Mouse (Mus musculus): Measurements from ENCODE around the gene Wfdc21.

- TF ChIP-seq CEBPB (IDR thresholded peaks at IDR 0.05; ENCODE audit: insufficient read depth, poor library complexity, severe bottlenecking) (no peak), USF1 (IDR thresholded peaks at IDR 0.05; ENCODE audit: low read depth) (no peak), POLR2A (IDR thresholded peaks at IDR 0.05; ENCODE audit: insufficient read length, low read depth) (no peak), E2F4 (IDR thresholded peaks at IDR 0.05; ENCODE audit: insufficient read depth) (no peak), MYOG (IDR thresholded peaks at IDR 0.05; ENCODE audit: control insufficient read depth in 1 of 3, insufficient read depth in 1 of 3, insufficient read length in 2 of 3, low read depth in 2 of 3) (no peak), TCF12 (IDR thresholded peaks at IDR 0.05; ENCODE audit: insufficient read depth, poor library complexity, severe bottlenecking) (no peak), MAX (IDR thresholded peaks at IDR 0.05; ENCODE audit: low read depth) (no peak), MYOD1 (IDR thresholded peaks at IDR 0.05; ENCODE audit: control insufficient read depth in 1 of 3, insufficient read length in 2 of 3, low read depth in 2 of 3) (no peak), POLR2AphosphoS2 (IDR thresholded peaks at IDR 0.05; ENCODE audit: insufficient read length, low read depth) (no peak)
Measured at GRCm38 (mm10) chr11:83796112-83796511, 49.4 kb downstream of the Wfdc21 start.
